Mouse (Mus musculus) erythroblast, embryonic 14.5 days (primary cell): ENCODE measurements around the gene Spi1.

Experiments used
- GATA1 ChIP-seq: IDR thresholded peaks from 2 replicates; pipeline ENCODE4 v1.6.1; 2012; ENCODE audit warnings: low read length, inconsistent platforms, mixed read lengths
- TAL1 ChIP-seq: IDR thresholded peaks from 3 replicates; pipeline ENCODE4 v1.6.1; 2012; ENCODE audit warnings: low read length, inconsistent platforms, mixed read lengths

- no peak for TF ChIP-seq GATA1
- no peak for TF ChIP-seq TAL1
These were observed 27.1 kb downstream of the Spi1 start for GRCm38 (mm10) chr2:91109241-91109640.
